Mouse (Mus musculus) CD4-positive, CD25-positive, alpha-beta regulatory T cell, adult 2 months (primary cell): Measurements from ENCODE around the gene Manbal.
A peak's percentile ranks its signal among the peaks of the same experiment; 100 is the strongest.

ENCODE experiments used
- DNase-seq: peaks from one replicate; pipeline ENCODE4 v3.0.0-alpha.2; 2012; ENCODE audit warnings: low read depth, low spot score

Gene Manbal

DNA sequence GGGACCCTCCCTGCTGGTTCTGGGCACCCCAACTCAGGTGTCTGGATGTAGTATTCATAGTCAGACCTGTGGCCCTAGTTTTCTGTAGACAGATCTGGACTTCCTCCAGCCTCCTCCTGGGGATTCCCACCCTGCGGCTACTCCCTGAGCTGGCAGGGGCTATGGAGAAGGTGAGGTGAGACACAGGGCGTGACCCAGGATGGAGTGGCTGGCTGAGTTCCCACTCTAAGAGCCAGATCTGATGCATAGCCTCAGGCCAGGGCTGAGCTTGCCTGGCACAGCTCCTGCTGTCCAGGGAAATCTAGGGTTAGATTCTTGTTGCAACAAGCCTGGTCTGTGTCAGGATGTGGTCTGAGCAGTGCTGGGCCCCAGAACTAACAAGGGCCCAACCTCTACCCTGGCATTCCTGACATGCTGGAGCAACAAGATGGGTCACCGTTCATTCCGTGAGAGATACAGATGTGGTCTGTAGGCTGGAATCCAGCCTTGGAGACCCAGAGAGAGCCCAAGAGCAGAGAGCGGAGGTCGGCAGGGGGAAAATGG lies 43.8 kb downstream of the Manbal start:
- no peak for DNase-seq

DNA sequence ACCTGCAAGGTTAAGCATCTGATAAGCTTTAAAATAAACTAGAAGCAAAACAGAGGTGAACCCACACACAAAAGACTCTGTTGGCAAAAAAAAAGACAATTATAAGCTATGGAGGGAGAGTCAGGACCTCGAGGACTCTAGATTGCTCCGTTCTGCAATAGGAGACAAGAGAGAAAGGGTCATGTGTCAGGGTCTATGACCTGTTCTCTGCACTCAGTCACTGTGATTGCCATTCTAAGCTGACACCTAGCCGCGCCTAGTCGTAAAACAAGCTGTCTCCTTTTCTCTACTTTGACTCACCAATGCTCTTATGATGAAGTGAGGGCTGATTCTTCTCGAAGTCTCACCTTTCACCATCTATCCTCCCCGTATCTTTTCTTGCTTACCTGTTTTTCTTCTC lies 45.1 kb downstream of the Manbal start:
- DNase-seq: no peak

- DNase-seq: no peak
Measured at GRCm38 (mm10) chr2:157417229-157417628, 49.8 kb downstream of the Manbal start.

- no peak for DNase-seq
Measured at GRCm38 (mm10) chr2:157418206-157418605, 50.8 kb downstream of the Manbal start, which contains the start of gene Src. TSS of gene Src (plus strand) at chr2:157418444.

DNA sequence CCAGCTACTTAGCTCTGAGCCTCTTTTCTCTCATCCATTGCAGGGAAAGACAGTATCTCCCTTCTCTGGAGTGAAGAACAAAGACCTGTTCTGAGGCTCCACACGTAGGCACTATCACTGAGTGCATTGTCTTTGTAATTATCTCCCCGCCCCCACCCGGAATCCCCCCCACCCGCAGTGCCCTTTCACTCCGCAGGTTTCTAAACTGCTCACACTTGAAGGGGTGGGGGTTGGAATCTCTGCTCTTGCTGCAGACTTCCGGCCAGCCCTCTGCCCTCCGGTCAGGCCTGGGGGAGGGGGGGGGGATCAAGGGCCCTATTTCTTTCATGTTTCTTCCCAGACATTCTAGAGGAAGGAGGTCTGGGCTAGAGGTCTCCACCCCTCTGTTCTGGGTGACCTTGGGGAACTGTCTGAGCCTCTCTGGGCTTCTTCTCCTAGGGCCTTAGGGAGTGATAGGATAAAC lies 51.2 kb downstream of the Manbal start:
- peak; percentile 18 for DNase-seq

- no peak for DNase-seq
Measured at GRCm38 (mm10) chr2:157419506-157419905, 52.1 kb downstream of the Manbal start.

DNA sequence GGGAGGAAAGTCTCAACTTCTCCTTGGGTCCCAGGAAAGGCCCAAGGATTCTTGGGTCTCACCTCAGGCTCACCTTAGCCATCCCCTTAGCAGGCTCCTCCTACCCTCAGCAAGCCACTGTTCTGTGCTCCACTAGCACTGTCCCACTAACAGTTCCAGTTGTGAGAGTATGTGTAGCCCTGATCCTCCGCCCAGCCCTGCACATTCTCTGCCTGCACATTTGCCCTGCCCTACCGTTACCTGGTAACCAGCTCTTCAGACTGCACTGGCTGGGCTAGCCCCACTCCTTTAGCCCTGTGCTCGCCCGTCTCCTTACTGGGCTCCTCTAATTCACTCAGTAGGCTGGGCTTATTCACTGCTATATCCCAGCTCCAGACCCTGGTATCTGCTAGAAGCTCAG lies 53.0 kb downstream of the Manbal start:
- DNase-seq: no peak

DNA sequence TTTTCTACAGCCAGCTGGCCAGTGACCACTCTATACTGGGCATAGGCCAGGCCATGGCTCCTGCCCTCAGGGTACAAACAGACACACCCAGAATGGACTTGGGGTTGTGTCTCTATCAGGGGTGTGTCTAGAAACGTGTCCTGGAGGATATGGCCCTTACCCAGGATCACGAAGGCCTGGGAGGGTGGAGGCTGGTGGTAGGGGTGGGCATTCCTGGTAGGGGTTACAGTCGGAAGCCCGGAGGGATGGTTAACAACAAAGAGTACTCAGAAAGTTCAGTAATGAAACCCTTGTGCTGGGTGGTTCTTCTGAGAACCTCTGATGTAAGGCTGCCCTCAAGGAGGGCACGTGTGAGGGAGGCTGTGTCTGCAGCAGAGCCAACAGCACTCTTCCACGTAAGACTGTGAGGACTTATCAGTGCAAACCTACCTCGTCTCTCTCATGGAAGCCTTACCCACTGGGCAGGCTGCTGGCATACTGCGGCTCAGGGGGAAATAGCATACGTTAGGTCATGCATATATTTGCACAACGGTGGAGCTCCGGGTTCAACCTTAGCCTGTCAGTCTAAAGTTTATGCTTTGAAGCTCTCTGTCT lies 54.8 kb downstream of the Manbal start:
- no peak for DNase-seq

- no peak for DNase-seq
Measured at GRCm38 (mm10) chr2:157422854-157423705, 55.7 kb downstream of the Manbal start.

DNA sequence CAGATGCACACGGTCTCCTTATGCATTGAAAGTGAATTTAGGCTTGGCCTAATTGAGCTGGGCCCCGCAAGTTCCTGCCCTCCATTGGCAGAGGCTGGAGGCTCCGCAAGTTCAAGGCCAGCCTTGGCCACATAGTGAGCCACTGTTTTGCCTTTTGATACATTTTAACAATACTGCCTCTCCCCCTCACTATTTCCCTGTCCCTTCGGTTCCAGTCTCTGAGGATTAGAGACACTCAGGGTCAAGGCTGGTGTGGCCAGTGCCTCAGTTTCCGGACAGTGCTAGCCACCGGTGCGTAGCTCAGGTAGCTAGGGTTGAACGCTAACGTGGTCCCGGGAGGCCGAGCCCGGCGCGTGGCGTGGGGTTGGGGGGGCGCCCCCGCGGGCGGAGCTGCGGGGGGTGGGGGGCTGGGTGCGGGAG lies 56.3 kb downstream of the Manbal start:
- no peak for DNase-seq

DNA sequence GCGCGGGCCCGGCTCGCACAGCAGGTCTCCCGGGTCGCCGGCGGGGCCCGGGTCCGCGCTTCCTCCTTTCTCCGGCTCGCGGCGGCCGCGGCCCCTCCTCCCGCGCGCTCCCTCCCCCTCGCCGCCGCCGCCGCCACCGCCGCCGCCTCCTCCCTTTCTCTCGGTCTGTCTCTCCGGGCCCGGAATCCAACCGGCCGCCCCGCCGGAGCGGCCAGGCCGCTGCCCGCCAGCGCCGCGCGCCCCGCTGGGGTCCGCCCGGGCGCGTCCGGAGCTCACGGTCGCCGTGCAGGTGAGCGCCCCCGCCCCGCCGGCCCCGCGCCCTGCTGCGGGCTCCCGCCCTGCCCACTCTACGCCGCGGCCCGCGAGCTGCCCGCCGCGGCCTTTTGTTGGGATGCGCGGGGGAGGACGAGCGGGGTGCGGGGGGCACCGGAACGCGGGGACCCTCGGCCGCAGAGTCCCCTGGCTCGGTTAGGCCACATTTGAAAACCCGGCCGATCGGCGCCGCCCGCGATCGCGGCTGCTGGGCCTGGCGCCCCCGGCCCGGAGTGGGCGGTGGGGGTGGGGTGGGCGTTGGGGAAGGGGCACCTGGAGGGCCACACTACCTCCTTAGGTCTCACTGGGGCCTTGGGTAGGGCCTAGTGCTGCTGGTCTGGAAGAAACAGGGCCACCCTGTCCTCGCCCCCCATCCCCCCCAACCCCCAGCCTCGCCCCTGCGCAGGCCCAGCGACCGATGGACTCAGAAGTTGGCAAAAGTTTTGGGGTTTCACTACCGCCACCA lies 56.9 kb downstream of the Manbal start:
- DNase-seq: peak; percentile 63

DNA sequence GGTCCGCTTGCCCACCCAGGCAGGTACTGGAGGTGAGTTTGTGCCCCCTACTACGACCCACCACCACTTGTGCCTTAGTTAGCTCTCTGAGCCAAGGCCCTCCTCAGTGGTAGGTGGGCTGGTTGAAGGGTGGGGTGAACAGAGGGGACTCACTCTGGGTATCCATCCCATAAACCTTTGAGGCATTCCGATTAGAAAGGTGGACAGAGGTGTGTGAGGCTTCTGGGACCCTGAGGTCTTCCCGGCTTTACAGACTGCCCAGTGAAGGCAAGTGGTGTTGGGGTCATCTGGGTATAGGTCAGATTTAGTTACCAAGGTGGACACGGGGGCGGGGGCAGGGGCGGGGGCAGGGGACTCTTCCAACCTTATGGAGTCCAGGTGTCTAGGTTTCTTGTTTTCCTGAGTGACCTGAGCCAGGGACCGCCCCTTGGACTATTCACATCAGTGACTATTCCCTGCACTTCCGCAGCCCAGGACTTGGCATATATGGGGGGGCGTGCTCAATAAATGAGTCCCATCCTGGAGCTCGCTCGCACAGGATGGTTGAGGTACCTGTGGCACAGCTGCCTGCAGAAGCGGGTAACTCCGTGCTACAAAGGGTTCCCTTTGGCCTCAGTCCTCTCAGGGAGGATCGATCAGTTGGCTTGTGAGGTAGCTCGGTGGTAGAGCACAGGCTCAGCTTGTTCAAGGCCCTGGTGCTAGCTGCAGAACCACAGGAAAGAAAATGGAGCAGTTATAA lies 57.7 kb downstream of the Manbal start:
- no peak for DNase-seq

- DNase-seq: no peak
Measured at GRCm38 (mm10) chr2:157425643-157425988, 58.2 kb downstream of the Manbal start.

GRCm38 (mm10) chr2:157426171-157426570 lies 58.8 kb downstream of the Manbal start:
- DNase-seq: peak; percentile 21

GRCm38 (mm10) chr2:157427164-157427563 lies 59.8 kb downstream of the Manbal start:
- DNase-seq: no peak

DNA sequence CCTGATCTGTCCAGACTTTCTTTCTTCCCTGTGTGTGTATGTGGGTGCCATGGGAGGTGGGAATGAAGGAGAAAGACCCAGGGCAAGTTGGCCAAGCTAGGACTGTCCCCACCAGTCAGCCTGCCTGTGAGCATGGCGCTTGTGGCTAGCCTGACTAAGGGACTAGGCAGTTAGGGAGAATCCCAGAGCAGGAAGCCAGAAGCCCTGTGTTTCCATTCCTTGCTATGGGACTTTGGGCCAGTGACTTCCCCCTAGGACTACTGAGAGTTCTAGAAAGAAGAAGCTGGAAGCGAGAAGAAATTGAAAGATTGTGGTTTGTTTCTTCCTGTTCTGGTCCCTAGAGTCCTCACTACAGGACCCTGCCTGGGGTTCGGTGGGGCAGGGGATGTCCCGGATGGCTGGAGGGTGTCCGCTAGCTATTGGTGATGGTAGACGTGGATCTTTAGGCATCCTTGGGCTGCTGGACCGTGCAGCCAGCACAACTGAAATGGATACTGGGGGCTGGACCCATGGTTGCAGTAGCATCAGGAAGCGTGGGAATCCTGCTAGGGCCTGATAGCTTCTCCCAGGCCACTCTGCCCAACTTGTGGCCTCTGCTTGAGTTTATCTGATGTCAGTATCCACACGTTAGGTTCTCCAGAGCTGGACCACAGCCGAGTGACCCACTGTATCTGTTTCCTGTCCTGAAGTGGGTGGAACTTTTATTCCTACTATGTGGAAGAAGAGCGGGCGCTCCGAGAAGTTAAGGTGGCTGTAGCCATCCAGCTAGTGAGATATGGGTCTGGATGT lies 61.2 kb downstream of the Manbal start:
- no peak for DNase-seq

DNA sequence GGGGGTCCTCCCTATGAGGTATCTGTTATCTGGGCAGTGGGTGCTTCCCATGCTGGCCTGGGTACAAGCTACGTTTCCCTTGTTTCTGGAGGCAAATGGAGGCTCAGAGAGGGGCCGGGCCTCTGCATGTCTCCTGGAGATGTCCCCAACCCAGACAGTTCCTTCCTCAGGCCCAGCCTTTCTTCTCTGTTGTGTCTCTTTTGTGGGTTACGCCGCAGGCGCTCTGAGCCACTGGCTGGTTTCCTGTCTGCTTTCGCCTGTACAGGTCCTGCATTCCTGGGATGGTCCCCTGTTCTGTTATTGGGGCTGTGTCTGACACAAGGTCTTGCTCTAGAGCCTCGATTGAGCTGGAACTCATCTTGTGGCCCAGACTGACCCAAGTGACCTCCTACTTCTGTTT lies 62.3 kb downstream of the Manbal start:
- peak; percentile 58 for DNase-seq

DNA sequence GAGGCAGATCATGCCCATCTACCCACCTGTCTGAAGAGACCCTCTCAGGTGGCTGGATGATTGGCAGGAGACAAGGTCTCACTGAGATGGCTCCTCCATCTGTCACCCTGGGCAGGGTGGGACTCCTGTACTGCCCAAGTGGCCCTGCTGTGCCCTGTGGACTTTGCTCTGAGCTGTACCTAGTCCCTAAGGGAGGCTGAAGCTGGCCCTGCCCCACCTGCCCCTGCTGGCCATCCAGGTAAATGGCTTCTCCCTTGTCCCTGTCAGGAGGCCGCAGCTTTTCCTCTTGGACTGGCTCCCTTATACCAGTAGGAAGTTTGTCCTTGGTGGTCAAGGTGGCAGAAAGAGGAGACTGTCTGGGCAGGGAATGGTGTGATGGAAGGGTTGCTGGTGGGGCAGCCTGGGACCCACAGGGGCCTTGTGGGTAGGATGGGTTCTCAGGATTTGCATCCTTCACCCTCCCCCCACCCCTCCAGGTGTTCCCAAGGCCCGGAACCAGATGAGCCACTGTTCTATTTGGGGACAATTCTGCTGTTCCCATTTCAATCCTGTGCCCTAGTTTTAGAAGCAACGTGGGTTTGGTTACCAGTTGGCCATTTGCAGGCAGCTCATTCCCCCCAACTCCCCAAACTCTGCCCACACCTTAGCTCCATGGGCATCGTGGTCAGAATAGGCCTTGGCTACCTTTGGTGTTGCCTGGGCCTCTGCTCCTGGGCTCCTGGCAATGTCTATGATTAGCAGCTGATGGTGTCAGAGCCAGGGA lies 63.5 kb downstream of the Manbal start:
- no peak for DNase-seq

- no peak for DNase-seq
Measured at GRCm38 (mm10) chr2:157431912-157432311, 64.5 kb downstream of the Manbal start.

GRCm38 (mm10) chr2:157432476-157432875 lies 65.1 kb downstream of the Manbal start:
- DNase-seq: no peak
